Mouse (Mus musculus) heart, postnatal 0 days (tissue): ENCODE results near the gene Cap2. TPM values are rescaled to one million over a fixed set of nuclear protein-coding genes. Genes with fewer than 3 reads are reported as not detected.

Source experiments
- ATAC-seq: fragments of 200-750 bp; cut with Nextera tagmentation; 2 replicates; pipeline ENCODE4 v1.8.0; 2017; ENCODE audit warnings: low read depth, moderate number of reproducible peaks, moderate library complexity; ENCODE audit not compliant: insufficient read depth
- DNase-seq: peaks from one replicate; pipeline ENCODE4 v3.0.0-alpha.2; 2016; ENCODE audit warnings: low spot score
- H3K27ac ChIP-seq: fragments of 300-500 bp; sonication (generic); 2 replicates; pipeline ENCODE4 v1.5.1; 2014; ENCODE audit warnings: low read depth, mild to moderate bottlenecking
- H3K27me3 ChIP-seq: fragments of 300-500 bp; sonication (generic); 2 replicates; pipeline ENCODE4 v1.6.1; 2014; ENCODE audit warnings: low read length, mixed read lengths; ENCODE audit not compliant: control insufficient read depth, insufficient read depth
- H3K36me3 ChIP-seq: fragments of 300-500 bp; sonication (generic); replicated peaks from 2 replicates; pipeline ENCODE4 v1.6.1; 2014; ENCODE audit warnings: low read length, mixed read lengths; ENCODE audit not compliant: control insufficient read depth, insufficient read depth
- H3K4me1 ChIP-seq: fragments of 300-500 bp; sonication (generic); 2 replicates; pipeline ENCODE4 v1.6.1; 2014; ENCODE audit warnings: antibody characterized with exemption; ENCODE audit not compliant: control insufficient read depth, insufficient read depth
- H3K4me2 ChIP-seq: fragments of 300-500 bp; sonication (generic); 2 replicates; pipeline ENCODE4 v1.6.1; 2014; ENCODE audit warnings: low read depth, mild to moderate bottlenecking, low read length, moderate library complexity
- H3K4me3 ChIP-seq: fragments of 300-500 bp; sonication (generic); 2 replicates; pipeline ENCODE4 v1.5.1; 2014; ENCODE audit warnings: low read depth, low read length
- H3K9ac ChIP-seq: fragments of 300-500 bp; sonication (generic); replicated peaks from 2 replicates; pipeline ENCODE4 v1.6.1; 2014; ENCODE audit warnings: low read depth, low read length, mixed read lengths
- H3K9me3 ChIP-seq: fragments of 300-500 bp; sonication (generic); replicated peaks from 2 replicates; pipeline ENCODE4 v1.6.1; 2016; ENCODE audit warnings: low read length; ENCODE audit not compliant: control insufficient read depth
- CTCF ChIP-seq: IDR thresholded peaks from 2 replicates; pipeline ENCODE4 v1.5.1; 2016; ENCODE audit warnings: antibody characterized with exemption, control low read depth, low read depth
- EP300 ChIP-seq: IDR thresholded peaks from 2 replicates; pipeline ENCODE4 v1.6.1; 2016; ENCODE audit warnings: antibody characterized with exemption, low read depth
- WGBS: fragments of 180-500 bp; shearing (Covaris S2); extraction: QIAGEN DNeasy Blood & Tissue Kit; methylation state at CpG from one replicate; pipeline ENCODE4 v1.1.7; 2014; 5-methylcytosine and 5-hydroxymethylcytosine counted together
- polyA plus RNA-seq: library from polyadenylated mRNA; unstranded; fragments of >200 nt; fragmentation: Nextera tagmentation; extraction: Ambion mirVana; gene quantifications from 2 replicates; pipeline ENCODE4 v1.2.1, GENCODE M21; 2015
- total RNA-seq: library from RNA; depleted of rRNA; stranded (reverse); fragments of >200 nt; gene quantifications from 2 replicates; pipeline ENCODE4 v1.2.3, GENCODE M21; 2014; ENCODE audit warnings: low replicate concordance

Gene Cap2
- total and polyA plus RNA-seq, 2 experiments from 2014 or later = 144 to 257 TPM

DNA sequence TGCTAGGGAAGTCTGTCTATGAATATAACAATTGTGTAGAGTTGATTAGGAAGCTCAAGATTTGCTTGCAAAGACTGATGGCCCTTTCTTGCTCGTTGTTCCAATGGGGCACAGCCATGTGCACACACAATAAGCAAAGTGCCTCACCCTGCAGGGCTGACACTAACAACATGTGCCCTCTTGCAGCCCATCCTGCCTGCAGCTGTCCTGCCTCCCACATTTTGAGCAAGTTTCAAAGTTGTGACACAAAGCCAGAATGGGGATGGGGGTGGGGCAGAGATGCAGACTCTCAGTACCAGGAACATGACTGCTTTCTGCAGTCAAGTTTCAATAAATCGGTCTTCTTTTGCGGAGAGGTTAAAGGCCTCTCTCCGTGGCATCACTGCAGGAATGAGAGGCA lies 152.0 kb downstream of the Cap2 start:
- Histone ChIP-seq H3K9me3 (no peaks in the 10 kb centered on the region), H3K27ac (no peak overlapping the region), H3K27me3 (no peaks in the 10 kb centered on the region), H3K9ac (no peak overlapping the region), H3K4me3 (no peak overlapping the region), H3K4me2 (no peak overlapping the region), H3K36me3 (0 out of 2 replicates have a peak, but pooled peaks cover 16% of the 10 kb centered on the region), H3K4me1 (no peaks in the 10 kb centered on the region)
- DNase-seq (no peak), ATAC-seq (no peak)
- 82% methylated on average over 4 of the region's 4 CpGs for WGBS
- no peak for TF ChIP-seq CTCF

DNA sequence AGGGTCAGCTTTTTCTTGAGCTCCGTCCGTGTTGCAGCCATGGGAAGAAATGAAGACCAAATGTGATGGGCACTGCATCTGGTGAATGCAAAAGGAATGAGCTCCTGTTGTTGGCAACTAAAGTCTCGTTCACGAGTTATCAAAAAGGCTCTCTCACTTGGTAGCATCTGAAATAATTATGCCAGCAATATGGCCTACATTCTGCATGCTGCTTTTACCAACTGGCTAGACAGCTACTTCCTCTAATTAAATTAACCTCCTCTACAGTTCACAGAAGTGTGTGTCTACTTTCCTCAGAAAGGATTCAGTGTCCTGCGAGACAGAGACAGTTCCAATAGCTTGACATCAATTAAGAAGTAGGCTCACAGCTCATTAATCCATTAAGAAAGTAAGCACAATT lies 152.9 kb downstream of the Cap2 start:
- no peaks in the 10 kb centered on the region for H3K4me1 ChIP-seq
- H3K27me3 ChIP-seq = no peaks in the 10 kb centered on the region
- no peaks in the 10 kb centered on the region for H3K9me3 ChIP-seq
- ATAC-seq (no peak), DNase-seq (no peak)
- 88% methylated on average over 5 of the region's 5 CpGs for WGBS
- no peak overlapping the region for H3K27ac ChIP-seq
- 0 out of 2 replicates have a peak, but pooled peaks cover 12% of the 10 kb centered on the region for H3K36me3 ChIP-seq
- no peak overlapping the region for H3K4me2 ChIP-seq
- H3K4me3 ChIP-seq = no peak overlapping the region
- H3K9ac ChIP-seq = no peak overlapping the region
- no peak for TF ChIP-seq CTCF
- no peak for TF ChIP-seq EP300

DNA sequence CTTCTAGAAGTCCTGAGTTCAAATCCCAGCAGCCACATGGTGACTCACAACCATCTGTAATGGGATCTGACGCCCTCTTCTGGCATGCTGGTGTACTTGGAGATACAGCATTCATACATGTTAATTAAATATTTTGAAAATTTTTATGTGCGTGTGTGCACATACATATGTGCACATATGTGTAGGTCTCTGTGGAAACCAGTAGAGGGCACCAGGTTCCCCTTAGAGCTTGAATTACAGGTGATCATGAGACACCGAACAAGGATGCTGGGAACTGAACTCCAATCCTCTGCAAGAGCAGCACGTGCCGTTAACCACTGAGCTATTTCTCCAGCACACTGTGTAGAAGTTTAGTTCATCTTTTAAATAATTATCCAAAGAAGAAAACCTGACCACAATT lies 157.6 kb downstream of the Cap2 start:
- Histone ChIP-seq H3K4me1 (peaks cover 6% of the 10 kb centered on the region; the same call in 1 of the 2 replicates), H3K27ac (no peak overlapping the region), H3K9ac (no peak overlapping the region), H3K27me3 (no peaks in the 10 kb centered on the region), H3K9me3 (no peaks in the 10 kb centered on the region), H3K36me3 (no peaks in the 10 kb centered on the region), H3K4me2 (no peak overlapping the region), H3K4me3 (no peak overlapping the region)
- TF ChIP-seq CTCF (no peak), EP300 (no peak)
- ATAC-seq = no peak
- DNase-seq = no peak
- 92% methylated on average over 5 of the region's 5 CpGs for WGBS

DNA sequence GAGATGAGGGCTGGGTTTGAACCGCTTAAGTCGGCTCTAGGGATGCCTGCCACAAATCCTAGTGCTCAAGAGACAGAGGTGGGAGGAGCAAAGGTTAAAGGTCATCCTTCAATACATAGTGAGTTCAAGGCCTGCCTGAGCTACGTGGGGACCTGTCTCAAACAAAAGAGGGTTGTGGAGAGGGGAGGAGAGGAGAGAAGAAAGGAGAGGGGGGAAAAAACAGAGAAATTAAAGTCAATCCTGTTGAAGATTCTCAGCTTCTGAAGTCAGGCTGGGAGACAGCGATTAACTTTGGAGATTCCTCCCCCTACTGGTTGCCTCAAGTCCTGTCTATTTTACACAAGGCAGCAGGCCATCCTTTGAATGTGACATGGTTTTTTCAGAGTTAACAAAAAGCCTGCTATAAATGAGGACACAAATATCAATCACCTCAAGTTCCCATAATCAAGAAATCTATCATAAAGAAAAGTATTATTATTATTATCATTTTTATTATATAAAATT lies 161.9 kb downstream of the Cap2 start:
- H3K27me3 ChIP-seq = no peaks in the 10 kb centered on the region
- no peak for TF ChIP-seq EP300
- TF ChIP-seq CTCF = peak; percentile 68
- no peak overlapping the region for H3K9ac ChIP-seq
- H3K36me3 ChIP-seq = no peaks in the 10 kb centered on the region
- no peaks in the 10 kb centered on the region for H3K9me3 ChIP-seq
- no peak overlapping the region for H3K4me3 ChIP-seq
- ATAC-seq (no peak; the same call in 1 of the 2 replicates), DNase-seq (peak; percentile 78)
- H3K4me2 ChIP-seq = no peak overlapping the region
- no peak overlapping the region for H3K27ac ChIP-seq
- 37% methylated on average over 4 of the region's 4 CpGs for WGBS
- H3K4me1 ChIP-seq = peaks cover 7% of the 10 kb centered on the region; the same call in 1 of the 2 replicates

DNA sequence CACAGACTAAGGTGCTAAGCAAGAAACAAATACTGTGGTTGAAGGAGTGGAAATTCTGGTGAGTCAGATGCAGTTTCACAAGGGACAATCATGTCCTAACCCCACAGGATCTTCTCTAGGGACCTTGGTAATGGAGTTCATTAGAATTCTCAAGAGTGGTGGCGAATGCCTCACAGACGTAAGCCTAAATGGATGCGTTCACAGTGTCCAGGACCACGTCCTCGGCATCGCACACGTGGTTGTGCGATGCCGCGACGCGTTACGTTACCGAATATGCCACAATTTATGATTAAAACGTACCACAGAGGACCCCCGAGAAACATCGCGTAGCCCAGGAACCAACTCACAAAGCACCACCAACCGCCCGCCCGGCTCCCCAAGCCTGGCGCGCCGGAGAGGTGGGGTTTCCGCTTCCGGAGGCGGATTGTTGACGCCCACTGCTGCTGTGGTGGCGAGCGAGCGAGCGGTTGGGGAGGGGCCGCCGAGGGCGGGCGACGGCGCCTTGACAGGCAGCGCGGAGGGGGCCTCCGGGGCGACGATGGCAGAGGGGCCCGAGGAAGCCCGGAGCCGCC lies 167.5 kb downstream of the Cap2 start, which contains the start of gene Fam8a1:
TSS of gene Fam8a1 (plus strand) at position 475 of the 572 bp plus-strand sequence.
- peak; percentile 80 for DNase-seq
- Histone ChIP-seq H3K27ac (peak within 1 kb of the TSS; percentile 82), H3K4me1 (peaks cover 14% of the 10 kb centered on the region), H3K4me3 (peak within 1 kb of the TSS; percentile 94), H3K4me2 (peak within 1 kb of the TSS; percentile 97), H3K27me3 (no peaks in the 10 kb centered on the region), H3K36me3 (peaks cover 20% of the 10 kb centered on the region), H3K9me3 (no peaks in the 10 kb centered on the region), H3K9ac (peak within 1 kb of the TSS; percentile 85)
- TF ChIP-seq EP300 (0 out of 2 replicates have a peak, but pooled peaks have one; percentile 38), CTCF (no peak)
- ATAC-seq = peak; percentile 96
- WGBS = under 1% methylated on average over 46 of the region's 46 CpGs
